Mouse (Mus musculus): Measurements from ENCODE around the gene Olfr470. TPM values are rescaled to one million over a fixed set of nuclear protein-coding genes. Genes with fewer than 3 reads are reported as not detected.

Olfr470 gene
- polyA plus RNA-seq (2017; shearing (Covaris generic)) = not detected

DNA sequence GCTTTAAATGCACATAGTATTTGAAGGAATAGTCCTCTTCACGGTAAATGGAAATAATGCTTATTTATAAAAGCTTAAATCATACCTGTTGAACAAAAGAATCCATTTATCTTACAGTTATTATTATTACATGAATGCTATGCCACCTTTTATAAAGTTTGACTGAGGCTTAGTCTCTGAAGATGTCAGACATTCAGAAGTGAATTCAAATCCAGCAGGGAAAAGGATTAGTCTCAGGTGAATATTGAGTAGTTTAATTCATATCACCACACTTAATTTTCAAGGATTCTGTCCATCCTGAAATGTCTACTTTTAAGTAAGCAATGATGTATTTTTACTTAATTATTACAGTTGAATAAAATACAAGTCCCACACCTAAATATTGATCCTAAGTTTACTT, at the start of gene Olfr470:
Gene Olfr470 (minus strand): TSS at position 101 of the 400 bp plus-strand sequence.

DNA sequence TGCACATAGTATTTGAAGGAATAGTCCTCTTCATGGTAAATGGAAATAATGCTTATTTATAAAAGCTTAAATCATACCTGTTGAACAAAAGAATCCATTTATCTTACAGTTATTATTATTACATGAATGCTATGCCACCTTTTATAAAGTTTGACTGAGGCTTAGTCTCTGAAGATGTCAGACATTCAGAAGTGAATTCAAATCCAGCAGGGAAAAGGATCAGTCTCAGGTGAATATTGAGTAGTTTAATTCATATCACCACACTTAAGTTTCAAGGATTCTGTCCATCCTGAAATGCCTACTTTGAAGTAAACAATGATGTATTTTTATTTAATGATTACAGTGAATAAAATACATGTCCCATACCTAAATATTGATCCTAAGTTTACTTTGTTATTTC, 21.8 kb downstream of the Olfr470 start, which contains the start of gene Olfr469:
Gene Olfr469 (minus strand): TSS at position 101 of the 400 bp plus-strand sequence.

DNA sequence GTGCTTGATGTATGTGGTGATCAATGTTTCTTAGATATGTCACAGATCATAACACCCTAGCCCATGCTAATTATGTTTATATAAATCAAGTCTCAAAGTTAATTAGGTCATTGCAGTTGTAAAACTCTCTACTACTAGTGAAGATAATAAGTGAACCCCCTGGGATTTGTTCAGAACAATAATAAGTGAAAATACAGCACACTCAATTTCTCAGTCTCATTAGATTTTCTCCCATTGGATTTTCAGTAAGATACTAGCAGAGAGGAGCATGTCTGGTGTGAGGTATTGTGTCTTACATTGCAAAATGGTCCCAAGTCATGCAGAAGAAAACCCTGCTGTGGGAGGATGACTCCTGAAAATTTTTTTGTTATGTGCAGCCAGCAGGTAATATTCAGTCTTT, 35.3 kb downstream of the Olfr470 start, which contains the start of gene Olfr467:
Gene Olfr467 (plus strand): TSS at position 301 of the 400 bp plus-strand sequence.

DNA sequence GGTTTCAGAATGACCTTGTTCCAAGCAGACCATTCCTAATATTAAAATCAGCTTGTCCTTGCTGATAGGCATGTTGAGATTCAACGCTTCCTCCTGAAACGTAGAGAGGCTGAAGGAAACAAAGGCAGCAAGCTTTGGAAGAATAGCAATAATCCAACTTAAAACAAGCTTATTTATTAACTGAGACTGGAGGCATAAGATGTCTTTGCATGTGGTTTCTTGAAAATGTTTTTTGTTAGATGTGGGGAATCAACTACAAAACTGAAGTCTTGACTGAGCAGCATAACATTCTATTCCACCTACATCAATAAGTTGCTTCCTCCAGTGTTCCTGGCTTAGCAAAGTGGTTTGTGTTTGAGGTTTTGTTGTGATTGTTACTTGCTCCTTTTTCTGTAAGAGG, 46.2 kb downstream of the Olfr470 start, which contains the start of gene Ovch2:
Gene Ovch2 (minus strand): TSS at position 101 of the 400 bp plus-strand sequence.

Other genes with a start within 250 kb of the Olfr470 start
- gene 5330417H12Rik, start 222.3 kb downstream of the Olfr470 start, polyA plus RNA-seq (2017; shearing (Covaris generic)) = not detected
- gene Cyb5r2, start 89.5 kb downstream of the Olfr470 start, polyA plus RNA-seq (2017; shearing (Covaris generic)) = under 1 TPM; 0.31 to 0.56 TPM
- not detected for gene Ovch2, start 46.3 kb downstream of the Olfr470 start, polyA plus RNA-seq (2017; shearing (Covaris generic))
- not detected for gene Olfr467, start 35.2 kb downstream of the Olfr470 start, polyA plus RNA-seq (2017; shearing (Covaris generic))
- not detected for gene Olfr469, start 21.9 kb downstream of the Olfr470 start, polyA plus RNA-seq (2017; shearing (Covaris generic))
- under 1 TPM; 0.07 to 0.23 TPM for gene Olfr472, start 50.4 kb upstream of the Olfr470 start, polyA plus RNA-seq (2017; shearing (Covaris generic))
- gene Olfr473, start 83.0 kb upstream of the Olfr470 start, polyA plus RNA-seq (2017; shearing (Covaris generic)) = not detected
- gene Olfr474, start 107.2 kb upstream of the Olfr470 start, polyA plus RNA-seq (2017; shearing (Covaris generic)) = not detected
- not detected for gene Olfr476, start 117.3 kb upstream of the Olfr470 start, polyA plus RNA-seq (2017; shearing (Covaris generic))
- under 1 TPM in 1 of 2 experiments, not detected in 1; 0.10 TPM for gene Olfr477, start 139.2 kb upstream of the Olfr470 start, polyA plus RNA-seq (2017; shearing (Covaris generic))
- not detected for gene Olfr478, start 186.5 kb upstream of the Olfr470 start, polyA plus RNA-seq (2017; shearing (Covaris generic))
- gene Olfr479, start 203.2 kb upstream of the Olfr470 start, polyA plus RNA-seq (2017; shearing (Covaris generic)) = not detected
- gene Olfr480, start 219.9 kb upstream of the Olfr470 start, polyA plus RNA-seq (2017; shearing (Covaris generic)) = not detected
- under 1 TPM; 0.13 to 0.95 TPM for gene Olfr481, start 232.4 kb upstream of the Olfr470 start, polyA plus RNA-seq (2017; shearing (Covaris generic))